Mouse (Mus musculus) heart, adult 2 months (tissue): ENCODE results near the gene Hmga1b.

ENCODE experiments used
- CTCF ChIP-seq: fragments of 200-600 bp; IDR thresholded peaks from 2 replicates; pipeline ENCODE4 v1.8.1; 2022; ENCODE audit warnings: antibody characterized with exemption, mild to moderate bottlenecking, moderate library complexity
- EP300 ChIP-seq: fragments of 200-500 bp; IDR thresholded peaks from 2 replicates; pipeline ENCODE4 v1.6.1; 2011; ENCODE audit warnings: low read depth, low read length, control low read depth; ENCODE audit not compliant: insufficient read depth
- POLR2A ChIP-seq: fragments of 200-500 bp; IDR thresholded peaks from 2 replicates; pipeline ENCODE4 v1.6.1; 2011; ENCODE audit warnings: mild to moderate bottlenecking, low read depth, low read length, control low read depth; ENCODE audit not compliant: insufficient read depth

DNA sequence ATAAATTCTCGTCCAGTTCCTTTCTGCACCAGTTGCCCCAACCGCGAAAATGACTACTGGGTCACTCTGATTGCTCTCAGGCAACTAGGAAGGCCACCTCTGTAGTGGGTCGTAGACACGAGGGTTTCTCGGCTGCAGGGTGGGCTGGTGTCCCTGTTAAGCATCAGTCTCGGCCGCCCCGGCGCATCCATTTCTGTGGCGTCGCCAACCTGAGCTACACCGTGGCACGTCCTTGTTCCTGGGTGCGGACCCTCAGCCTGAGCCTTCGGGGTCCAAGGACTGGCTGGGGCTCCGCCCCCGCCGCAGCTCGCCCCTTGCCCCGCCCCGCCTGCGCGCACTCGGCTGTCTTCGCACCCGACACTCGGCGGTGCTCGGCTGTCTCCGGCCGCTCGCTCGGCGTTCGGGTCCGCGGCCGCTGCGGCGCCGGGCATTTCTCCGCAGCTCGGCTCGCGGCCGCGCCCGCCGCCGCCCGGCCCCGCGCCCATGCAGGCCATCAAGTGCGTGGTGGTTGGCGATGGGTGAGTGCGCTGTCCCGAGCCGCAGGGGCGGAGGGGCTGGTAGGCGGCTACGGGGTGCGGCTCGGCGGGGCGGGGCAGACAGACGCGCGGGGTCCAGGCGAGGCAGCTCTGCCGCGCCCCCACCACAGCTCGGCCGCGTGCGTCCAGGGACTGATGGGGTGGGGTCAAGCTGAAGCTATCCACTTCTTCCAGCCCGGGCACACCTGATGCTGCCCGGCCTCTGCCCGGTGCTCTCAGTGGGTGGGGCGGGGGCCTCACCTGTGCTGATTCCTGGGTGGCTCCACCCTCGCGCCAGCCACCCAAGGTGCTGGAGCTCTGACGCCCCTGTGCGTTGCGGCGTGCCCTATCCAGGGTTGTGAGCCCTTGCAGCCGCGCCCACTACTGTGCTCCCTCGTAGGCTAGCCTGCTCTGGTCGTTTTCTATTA is 41.2 kb upstream of the Hmga1b start, which contains the start of gene Rac3:
- TF ChIP-seq CTCF (no peak), EP300 (no peak), POLR2A (no peak)
